Mouse (Mus musculus) midbrain, embryonic 14.5 days (tissue): Measurements from ENCODE around the gene Ccm2. TPM values are rescaled to one million over a fixed set of nuclear protein-coding genes. Genes with fewer than 3 reads are reported as not detected.
"Not testable (repeated sequence)": the region's sequence is repeated elsewhere in the genome, so short reads cannot be mapped to it uniquely, and the experiment has no call there.

Source experiments
- ATAC-seq: fragments of 200-750 bp; cut with Nextera tagmentation; 2 replicates; pipeline ENCODE4 v1.8.0; 2017; ENCODE audit warnings: moderate number of reproducible peaks, moderate library complexity; ENCODE audit not compliant: low FRiP score, low TSS enrichment
- DNase-seq: peaks from one replicate; pipeline ENCODE4 v3.0.0-alpha.2; 2015
- H3K27ac ChIP-seq: fragments of 300-500 bp; sonication (generic); replicated peaks from 2 replicates; pipeline ENCODE4 v1.5.1; 2014; ENCODE audit warnings: mild to moderate bottlenecking, low read depth, low read length, moderate library complexity
- H3K27me3 ChIP-seq: fragments of 300-500 bp; sonication (generic); 2 replicates; pipeline ENCODE4 v1.6.1; 2014; ENCODE audit warnings: low read length, control low read depth, mixed read lengths; ENCODE audit not compliant: control insufficient read depth, insufficient read depth
- H3K36me3 ChIP-seq: fragments of 300-500 bp; sonication (generic); 2 replicates; pipeline ENCODE4 v1.6.1; 2014; ENCODE audit warnings: low read length, control low read depth; ENCODE audit not compliant: control insufficient read depth, insufficient read depth
- H3K4me1 ChIP-seq: fragments of 300-500 bp; sonication (generic); 2 replicates; pipeline ENCODE4 v1.6.1; 2014; ENCODE audit warnings: mild to moderate bottlenecking, antibody characterized with exemption, low read length, control low read depth; ENCODE audit not compliant: control insufficient read depth, insufficient read depth
- H3K4me2 ChIP-seq: fragments of 300-500 bp; sonication (generic); 2 replicates; pipeline ENCODE4 v1.6.1; 2014; ENCODE audit warnings: mild to moderate bottlenecking, low read length, moderate library complexity
- H3K4me3 ChIP-seq: fragments of 300-500 bp; sonication (generic); replicated peaks from 2 replicates; pipeline ENCODE4 v1.5.1; 2014; ENCODE audit warnings: low read depth, low read length
- H3K9ac ChIP-seq: fragments of 300-500 bp; sonication (generic); replicated peaks from 2 replicates; pipeline ENCODE4 v1.6.1; 2014; ENCODE audit warnings: mild to moderate bottlenecking, low read length, moderate library complexity
- H3K9me3 ChIP-seq: fragments of 300-500 bp; sonication (generic); 2 replicates; pipeline ENCODE4 v1.6.1; 2016; ENCODE audit warnings: low read length, control low read depth, mixed read lengths; ENCODE audit not compliant: control insufficient read depth
- WGBS: fragments of 180-500 bp; shearing (Covaris S2); extraction: QIAGEN DNeasy Blood & Tissue Kit; methylation state at CpG from one replicate; pipeline ENCODE4 v1.1.7; 2014; 5-methylcytosine and 5-hydroxymethylcytosine counted together
- polyA plus RNA-seq: library from polyadenylated mRNA; unstranded; fragments of >200 nt; fragmentation: Nextera tagmentation; extraction: Ambion mirVana; gene quantifications from 2 replicates; pipeline ENCODE4 v1.2.1, GENCODE M21; 2014

Ccm2 gene
- polyA plus RNA-seq, 1 experiment from 2014 or later = 73.8 TPM

DNA sequence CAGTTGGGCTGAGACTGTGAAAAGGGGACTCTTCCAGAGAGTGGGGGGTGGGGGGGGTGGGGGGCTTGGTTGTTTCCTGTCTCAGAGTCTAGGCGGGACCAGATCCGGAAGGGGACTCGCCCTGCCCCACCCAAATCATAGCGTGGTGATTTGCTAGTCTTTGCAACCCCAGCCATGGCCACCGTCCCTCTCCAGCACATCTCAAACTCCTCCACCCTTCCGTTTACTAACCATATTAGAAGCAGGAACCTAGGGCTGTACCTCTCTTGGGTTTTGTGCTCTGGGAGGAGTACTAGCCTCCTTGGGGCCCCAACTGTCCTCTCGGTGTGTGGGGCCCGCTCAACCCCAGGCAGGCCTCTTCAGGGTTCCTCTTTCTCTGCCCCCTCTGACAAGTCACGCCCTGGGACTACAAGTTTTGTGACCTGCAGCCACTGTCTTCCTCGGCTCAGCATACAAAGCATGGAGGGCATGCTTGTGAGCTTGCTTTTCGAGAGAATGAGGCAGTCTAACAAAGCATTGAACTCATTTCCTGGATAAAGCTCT is 27.1 kb upstream of the Ccm2 start:
- 76% methylated on average over 11 of the region's 11 CpGs for WGBS
- Histone ChIP-seq H3K36me3 (peaks cover 3% of the 10 kb centered on the region), H3K27ac (no peak overlapping the region), H3K27me3 (no peaks in the 10 kb centered on the region), H3K4me1 (no peaks in the 10 kb centered on the region), H3K4me3 (no peak overlapping the region), H3K4me2 (no peak overlapping the region), H3K9ac (no peak overlapping the region), H3K9me3 (no peaks in the 10 kb centered on the region)
- ATAC-seq = no peak
- DNase-seq = no peak

DNA sequence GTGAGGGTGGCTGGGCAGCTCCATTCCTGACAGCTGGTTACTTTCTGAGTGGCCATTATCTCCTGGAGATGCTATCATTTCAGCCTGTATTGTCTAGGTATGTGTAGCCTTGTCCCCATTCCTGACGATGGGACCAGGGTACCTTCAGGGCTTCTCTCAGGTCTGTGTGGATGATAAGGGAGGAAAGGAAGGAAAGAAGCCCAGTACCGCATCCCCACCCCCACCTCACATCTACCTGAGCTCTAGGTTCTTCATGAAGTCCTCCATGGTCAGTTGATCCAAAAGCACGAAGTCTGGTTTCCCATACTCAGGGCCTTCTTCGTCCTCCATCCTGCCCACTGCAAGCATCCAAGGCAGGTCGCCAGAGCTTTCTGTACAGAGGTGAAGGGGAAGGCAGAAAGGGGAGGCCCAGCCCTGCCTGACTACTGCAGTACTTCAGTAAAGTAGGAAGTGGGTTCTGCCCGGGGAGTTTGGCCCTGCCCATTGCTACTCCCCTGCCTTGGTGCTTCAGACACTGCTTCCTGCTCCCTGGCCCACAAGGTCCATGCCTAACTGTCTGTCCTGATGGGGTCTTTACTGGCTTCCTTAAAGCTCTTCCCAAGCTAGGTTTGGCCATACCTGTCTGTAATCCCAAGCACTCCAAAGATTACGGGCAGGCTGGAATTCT is 26.0 kb upstream of the Ccm2 start, which contains the start of gene Myo1g:
Gene Myo1g (minus strand): TSS at position 459 of the 667 bp plus-strand sequence.
- H3K4me1 ChIP-seq = no peaks in the 10 kb centered on the region
- DNase-seq (no peak), ATAC-seq (no peak)
- whole genome bisulfite sequencing = 82% methylated on average over 7 of the region's 7 CpGs
- no peak within 1 kb of the TSS for H3K27ac ChIP-seq
- no peak within 1 kb of the TSS for H3K4me3 ChIP-seq
- no peaks in the 10 kb centered on the region for H3K9me3 ChIP-seq
- H3K36me3 ChIP-seq = peaks cover 14% of the 10 kb centered on the region
- H3K4me2 ChIP-seq = no peak within 1 kb of the TSS
- no peaks in the 10 kb centered on the region for H3K27me3 ChIP-seq
- no peak within 1 kb of the TSS for H3K9ac ChIP-seq

DNA sequence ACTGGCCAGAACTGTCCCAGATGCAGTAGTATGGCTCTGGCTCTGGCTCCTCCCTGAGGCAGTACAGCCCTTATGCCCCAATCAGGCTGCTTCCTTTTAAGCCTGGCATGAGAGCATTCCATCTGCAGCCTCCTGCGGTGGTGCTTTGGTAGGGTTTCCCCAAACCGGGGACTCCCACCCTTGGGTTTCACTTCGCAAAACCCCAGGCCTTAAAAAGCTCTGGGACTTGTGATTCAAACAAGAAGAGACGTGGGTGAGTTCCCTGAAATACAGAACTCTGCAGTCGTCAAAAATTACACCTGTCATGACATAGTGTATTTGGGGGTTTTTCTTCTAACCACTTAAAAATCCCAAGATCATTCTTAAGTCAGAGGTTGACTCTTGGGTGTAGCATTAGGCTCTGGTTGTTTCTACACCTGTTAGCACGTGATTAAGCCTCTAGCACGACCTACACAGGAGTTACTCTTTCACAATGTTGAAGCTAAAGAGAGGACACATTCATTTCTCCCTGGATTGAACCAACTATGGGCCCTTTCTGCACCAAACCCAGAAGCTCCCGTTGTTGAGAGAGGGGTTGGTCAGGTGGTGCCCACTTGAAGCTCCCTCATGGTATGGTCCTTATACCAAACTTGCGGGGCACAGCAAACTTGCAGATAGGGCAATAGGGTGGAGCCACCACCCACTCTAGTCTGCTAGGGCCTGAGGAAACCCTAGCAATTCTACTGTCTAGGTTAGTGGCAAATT is 23.7 kb upstream of the Ccm2 start:
- no peak overlapping the region for H3K27ac ChIP-seq
- peaks cover 24% of the 10 kb centered on the region for H3K36me3 ChIP-seq
- WGBS = 73% methylated on average over 9 of the region's 9 CpGs
- no peaks in the 10 kb centered on the region for H3K9me3 ChIP-seq
- peaks cover 9% of the 10 kb centered on the region; the same call in 1 of the 2 replicates for H3K4me1 ChIP-seq
- H3K4me2 ChIP-seq = no peak overlapping the region
- H3K4me3 ChIP-seq = no peak overlapping the region
- ATAC-seq = no peak
- H3K27me3 ChIP-seq = no peaks in the 10 kb centered on the region
- DNase-seq = no peak
- no peak overlapping the region for H3K9ac ChIP-seq

DNA sequence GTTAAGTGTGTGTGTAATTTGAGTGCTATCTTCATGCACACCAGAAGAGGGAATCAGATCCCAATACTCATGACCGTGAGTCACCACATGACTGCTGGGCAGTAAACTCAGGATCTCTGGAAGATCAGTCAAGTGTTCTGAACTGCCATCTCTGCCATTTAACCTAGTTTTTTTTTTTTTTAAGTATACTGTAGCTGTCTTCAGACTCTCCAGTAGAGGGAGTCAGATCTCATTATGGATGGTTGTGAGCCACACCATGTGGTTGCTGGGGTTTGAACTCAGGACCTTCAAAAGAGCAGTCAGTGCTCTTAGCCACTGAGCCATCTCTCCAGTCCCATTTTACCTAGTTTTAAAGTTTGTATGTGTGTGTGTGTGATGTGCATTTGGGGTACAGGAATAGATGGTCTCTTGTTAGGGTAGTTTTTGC is 23.0 kb upstream of the Ccm2 start:
- Histone ChIP-seq H3K4me3 (no peak overlapping the region), H3K9me3 (no peaks in the 10 kb centered on the region), H3K27ac (no peak overlapping the region), H3K9ac (no peak overlapping the region), H3K27me3 (no peaks in the 10 kb centered on the region), H3K4me2 (no peak overlapping the region), H3K36me3 (peaks cover 24% of the 10 kb centered on the region), H3K4me1 (peaks cover 11% of the 10 kb centered on the region; the same call in 1 of the 2 replicates)
- no peak for DNase-seq
- 70% methylated on average over 1 of the region's 1 CpGs for WGBS
- ATAC-seq = no peak

DNA sequence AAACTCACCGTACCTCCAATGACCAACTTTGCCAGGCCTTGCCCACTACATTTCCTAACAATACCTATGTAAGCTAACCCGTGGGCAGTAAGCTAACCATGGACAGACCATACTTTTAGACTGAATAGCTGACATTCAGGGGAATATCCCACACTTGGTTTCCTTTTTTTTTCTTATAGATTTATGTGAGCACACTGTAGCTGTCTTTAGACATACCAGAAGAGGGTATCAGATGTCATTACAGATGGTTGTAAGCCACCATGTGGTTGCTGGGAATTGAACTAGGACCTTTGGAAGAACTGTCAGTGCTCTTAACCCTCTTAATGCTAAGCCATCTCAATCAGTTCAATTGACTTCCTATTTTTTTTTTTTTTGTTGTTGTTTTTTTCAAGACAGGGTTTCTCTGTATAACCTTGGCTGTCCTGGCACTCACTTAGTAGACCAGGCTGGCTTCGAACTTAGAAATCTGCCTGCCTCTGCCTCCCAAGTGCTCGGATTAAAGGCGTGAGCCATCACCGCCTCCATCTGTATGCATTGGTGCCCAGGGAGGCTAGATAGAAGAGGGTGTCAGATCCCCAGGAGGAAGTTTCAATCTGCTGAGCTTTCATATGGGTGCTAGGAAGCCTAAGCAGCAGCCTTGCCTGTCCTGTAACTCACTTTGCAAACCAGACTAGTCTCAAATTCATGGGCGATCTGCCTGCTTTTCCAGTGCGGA is 22.4 kb upstream of the Ccm2 start:
- Histone ChIP-seq H3K9ac (no peak overlapping the region), H3K4me3 (no peak overlapping the region)
- 92% methylated on average over 8 of the region's 8 CpGs for WGBS

DNA sequence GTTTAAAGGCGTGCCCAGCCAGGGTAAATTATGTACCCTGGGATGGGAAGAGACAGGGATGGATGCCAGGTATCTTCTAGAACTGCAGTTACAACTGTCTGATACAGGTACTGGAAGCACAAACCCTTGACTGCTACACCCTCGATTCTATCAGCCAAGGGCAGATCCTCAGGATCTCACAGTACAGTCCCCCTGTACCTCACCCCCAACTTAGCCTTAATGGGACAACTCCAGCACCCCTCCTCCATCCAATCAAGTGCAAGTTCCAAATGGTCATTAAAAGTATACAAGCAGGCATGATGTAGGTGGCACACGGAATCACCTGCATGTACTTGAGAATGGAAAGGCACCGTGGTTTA is 21.8 kb upstream of the Ccm2 start:
- Histone ChIP-seq H3K9ac (no peak overlapping the region), H3K36me3 (peaks cover 24% of the 10 kb centered on the region), H3K27me3 (no peaks in the 10 kb centered on the region), H3K4me1 (peaks cover 16% of the 10 kb centered on the region; the same call in 1 of the 2 replicates), H3K27ac (no peak overlapping the region), H3K4me3 (no peak overlapping the region), H3K9me3 (no peaks in the 10 kb centered on the region), H3K4me2 (no peak overlapping the region)
- 93% methylated on average over 4 of the region's 4 CpGs for WGBS
- DNase-seq (no peak), ATAC-seq (no peak)

More for the DNA sequence above, 22.4 kb upstream of the Ccm2 start:
- peaks cover 24% of the 10 kb centered on the region for H3K36me3 ChIP-seq
- no peak for DNase-seq
- no peaks in the 10 kb centered on the region for H3K9me3 ChIP-seq
- H3K4me1 ChIP-seq = peaks cover 16% of the 10 kb centered on the region; the same call in 1 of the 2 replicates
- H3K27ac ChIP-seq = no peak overlapping the region
- H3K27me3 ChIP-seq = no peaks in the 10 kb centered on the region
- ATAC-seq = no peak
- no peak overlapping the region for H3K4me2 ChIP-seq

DNA sequence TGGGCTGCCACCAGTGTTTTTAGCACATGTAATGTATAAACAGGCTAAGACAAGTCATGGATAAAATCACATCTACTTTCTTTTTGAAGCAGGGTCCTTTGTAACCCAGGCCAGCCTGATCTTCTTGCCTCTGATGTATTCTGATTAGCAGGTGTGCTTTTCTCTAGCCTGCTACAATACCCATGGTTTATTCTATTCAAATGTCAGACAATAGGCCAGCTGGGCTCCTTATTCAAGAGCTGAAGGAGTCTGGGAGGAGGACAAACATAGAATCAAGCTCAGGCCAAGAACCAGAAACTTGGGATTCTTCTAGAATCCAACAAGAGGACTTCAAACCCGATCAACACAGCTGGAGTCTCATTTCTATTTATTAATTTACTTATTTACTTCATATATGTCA is 21.4 kb upstream of the Ccm2 start:
- peaks cover 24% of the 10 kb centered on the region for H3K36me3 ChIP-seq
- no peaks in the 10 kb centered on the region for H3K27me3 ChIP-seq
- 63% methylated on average over 1 of the region's 1 CpGs for WGBS
- H3K27ac ChIP-seq = no peak overlapping the region
- no peak overlapping the region for H3K9ac ChIP-seq
- H3K9me3 ChIP-seq = no peaks in the 10 kb centered on the region
- H3K4me3 ChIP-seq = no peak overlapping the region
- DNase-seq = no peak
- no peak for ATAC-seq
- H3K4me2 ChIP-seq = no peak overlapping the region
- peaks cover 16% of the 10 kb centered on the region; the same call in 1 of the 2 replicates for H3K4me1 ChIP-seq

DNA sequence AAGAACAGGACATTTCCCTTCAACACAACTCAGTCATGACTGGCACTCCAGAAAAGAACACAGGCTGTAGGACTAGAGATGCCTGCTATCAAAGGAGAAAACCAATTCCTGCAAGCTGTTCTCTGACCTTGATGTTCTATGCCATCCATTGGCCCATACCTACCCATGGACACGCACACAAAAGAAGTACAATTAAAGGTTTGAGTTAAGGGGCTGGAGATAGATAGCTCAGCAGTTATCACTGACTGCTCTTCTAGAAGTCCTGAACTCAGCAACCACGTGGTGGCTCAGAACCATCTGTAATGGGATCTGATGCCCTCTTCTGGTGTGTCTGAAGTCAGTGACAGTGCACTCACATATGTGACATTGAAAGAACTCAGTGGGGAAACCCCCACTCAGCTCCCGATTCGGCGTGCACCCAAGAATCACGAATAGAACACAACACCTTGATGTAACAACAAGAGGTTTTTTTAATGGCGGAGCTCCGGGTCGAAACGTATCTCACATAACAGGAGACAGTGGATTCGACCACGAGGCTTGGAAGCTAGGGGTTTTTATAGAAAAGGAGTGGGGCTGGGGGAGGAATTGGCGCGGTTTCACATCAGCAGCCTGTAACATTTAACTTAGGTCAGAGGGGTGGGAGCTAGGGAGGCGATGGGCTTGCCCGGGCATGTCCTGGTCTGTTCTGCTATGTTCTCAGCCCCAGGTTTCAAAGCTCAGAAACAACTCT is 20.0 kb upstream of the Ccm2 start:
- Histone ChIP-seq H3K36me3 (peaks cover 24% of the 10 kb centered on the region), H3K4me1 (peaks cover 16% of the 10 kb centered on the region; the same call in 1 of the 2 replicates), H3K4me2 (peak overlapping the region; percentile 94)
- not testable (repeated sequence) for H3K9me3 ChIP-seq, H3K9ac ChIP-seq, H3K4me3 ChIP-seq, H3K27ac ChIP-seq, H3K27me3 ChIP-seq, DNase-seq, ATAC-seq
- WGBS = 79% methylated on average over 12 of the region's 16 CpGs
